Mouse (Mus musculus): Measurements from ENCODE around the gene Zfr2.

DNA sequence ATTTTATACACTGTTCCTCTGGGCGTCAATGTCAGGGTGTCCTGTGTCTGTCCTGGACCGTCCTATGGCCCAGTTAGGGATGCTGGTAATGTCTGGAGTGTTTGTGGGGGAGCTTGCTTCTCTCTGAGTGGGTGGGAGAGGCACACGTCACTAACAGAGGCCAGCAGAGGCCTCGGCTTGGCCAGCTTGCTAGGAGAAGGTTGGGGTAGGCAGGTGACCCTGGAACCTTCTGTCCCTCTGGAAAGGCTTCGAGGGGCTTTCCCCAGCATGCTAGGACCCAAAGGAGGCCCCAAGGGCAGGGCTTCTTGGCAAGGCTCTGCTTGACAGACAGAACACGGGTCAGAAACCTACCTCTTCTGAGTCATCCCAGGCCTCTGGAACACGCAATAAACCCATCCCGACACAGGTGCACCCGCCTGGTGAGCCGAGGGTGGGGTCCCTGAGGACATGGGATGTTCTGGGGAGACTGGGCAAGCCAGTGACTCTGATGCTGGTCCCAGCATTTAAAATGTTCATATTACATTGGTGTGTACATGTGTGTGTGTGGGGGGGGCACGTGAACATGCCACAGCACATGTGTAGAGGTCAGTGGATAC, 36.4 kb upstream of the Zfr2 start:
- no peak for TF ChIP-seq CTCF (IDR thresholded peaks at IDR 0.05 in 2 of 3, conservative IDR thresholded peaks at IDR 0.05 in 1 of 3; ENCODE audit: control insufficient read depth in 1 of 3, insufficient read depth in 1 of 3, low read depth in 2 of 3, low read length in 3 of 3, poor library complexity in 1 of 3, severe bottlenecking in 1 of 3)
- no peak for TF ChIP-seq TAL1 (IDR thresholded peaks at IDR 0.05; ENCODE audit: low read length)
- TF ChIP-seq USF1 (IDR thresholded peaks at IDR 0.05; ENCODE audit: low read depth, low read length) = no peak
- TF ChIP-seq POLR2A (IDR thresholded peaks at IDR 0.05; ENCODE audit: control insufficient read depth in 1 of 2, insufficient read depth in 1 of 2, low read depth in 1 of 2, low read length in 2 of 2, poor library complexity in 1 of 2) = no peak
- TF ChIP-seq EP300 (IDR thresholded peaks at IDR 0.05; ENCODE audit: low read depth in 1 of 2, low read length in 2 of 2) = no peak
- TF ChIP-seq GABPA (IDR thresholded peaks at IDR 0.05; ENCODE audit: low read depth, low read length) = no peak
- no peak for TF ChIP-seq MEF2A (IDR thresholded peaks at IDR 0.05; ENCODE audit: extremely low read depth, insufficient replicate concordance, low read depth, low read length, poor library complexity, severe bottlenecking)
- no peak for TF ChIP-seq CHD2 (IDR thresholded peaks at IDR 0.05; ENCODE audit: low read length)
- TF ChIP-seq NRF1 (IDR thresholded peaks at IDR 0.05; ENCODE audit: insufficient read depth, low read depth, low read length, poor library complexity, severe bottlenecking) = no peak
- TF ChIP-seq MAX (IDR thresholded peaks at IDR 0.05; ENCODE audit: low read length) = no peak
- TF ChIP-seq BHLHE40 (IDR thresholded peaks at IDR 0.05; ENCODE audit: borderline replicate concordance, low read depth, low read length) = no peak
- TF ChIP-seq ZKSCAN1 (IDR thresholded peaks at IDR 0.05; ENCODE audit: low read depth, low read length) = no peak

All from MEL (cell line).